11 mouse cellular contexts compared by ENCODE assay signal in genomic region chr5:119055430-119055829, GRCm38 (mm10).
DNase-seq lines count a peak whose midpoint lies in the region; ATAC-seq and TF ChIP-seq lines count a peak whose summit lies in the region.
"Had no signal": no experiment of that assay in that cellular context is flagged by ENCODE, and none has a peak within 500 bp of the region (broad histone marks: within the 10 kb centered on the region; RNA-seq: fewer than 3 reads in every experiment).

No protein-coding gene starts in this region.

- ATAC-seq in kidney, embryonic 14.5 days (ENCODE audit: low FRiP score, low TSS enrichment): no peak
- ATAC-seq in forebrain, embryonic 14.5 days: no peak
- ATAC-seq: Patski had no signal

- H3K9me3 ChIP-seq in kidney, embryonic 14.5 days (ENCODE audit: control insufficient read depth, low read length): no peaks in the 10 kb centered on the region
- no peaks in the 10 kb centered on the region for H3K9me3 ChIP-seq in forebrain, embryonic 14.5 days (replicated peaks; ENCODE audit: control insufficient read depth, low read length)
- H3K9me3 ChIP-seq: heart, embryonic 13.5 days had no signal

- H3K27me3 ChIP-seq in kidney, adult 2 months (replicated peaks; ENCODE audit: control insufficient read depth, insufficient read depth, low read length): no peaks in the 10 kb centered on the region
- peaks cover 6% of the 10 kb centered on the region; the same call in 1 of the 2 replicates for H3K27me3 ChIP-seq in kidney, embryonic 14.5 days (ENCODE audit: control insufficient read depth, insufficient read depth, low read length)
- no peaks in the 10 kb centered on the region for H3K27me3 ChIP-seq in forebrain, embryonic 14.5 days (replicated peaks; ENCODE audit: control insufficient read depth, insufficient read depth, low read length)
- H3K27me3 ChIP-seq in thymus, adult 2 months (ENCODE audit: control insufficient read depth, insufficient read depth, low read length): no peaks in the 10 kb centered on the region
- H3K27me3 ChIP-seq: Patski had no signal

- 24% methylated on average over 12 of the region's 12 CpGs for WGBS in kidney, adult 2 months
- 17% methylated on average over 12 of the region's 12 CpGs for WGBS in kidney, embryonic 14.5 days
- 1% methylated on average over 12 of the region's 12 CpGs for WGBS in forebrain, embryonic 14.5 days
- WGBS in thymus, adult 2 months: 65% methylated on average over 12 of the region's 12 CpGs

- peak; percentile 79 for DNase-seq in kidney, adult 2 months
- DNase-seq in adrenal gland, postnatal 25 days: peak; percentile 30
- DNase-seq in forebrain, embryonic 14.5 days (ENCODE audit: low spot score): peak; percentile 26
- DNase-seq in kidney, postnatal 10 days: peak; percentile 67
- peak; percentile 67 for DNase-seq in mesoderm, embryonic 11.5 days (ENCODE audit: low read depth, low spot score)
- DNase-seq in thymus, adult 2 months: no peak
- DNase-seq in urinary bladder, postnatal 10 days (ENCODE audit: low spot score): no peak

- H3K27ac ChIP-seq in kidney, adult 2 months (ENCODE audit: insufficient read depth, low read depth, low read length): no peak overlapping the region
- no peak overlapping the region for H3K27ac ChIP-seq in kidney, embryonic 14.5 days (ENCODE audit: low read depth, low read length)
- H3K27ac ChIP-seq in forebrain, embryonic 14.5 days (ENCODE audit: low read depth, low read length): no peak overlapping the region
- no peak overlapping the region for H3K27ac ChIP-seq in thymus, adult 2 months (ENCODE audit: control insufficient read depth, insufficient read depth, low read length)
- H3K27ac ChIP-seq: heart, embryonic 13.5 days had no signal

- H3K4me3 ChIP-seq in kidney, adult 2 months (ENCODE audit: insufficient read depth, low read depth, low read length): no peak overlapping the region
- H3K4me3 ChIP-seq in kidney, embryonic 14.5 days (ENCODE audit: low read length): no peak overlapping the region
- no peak overlapping the region for H3K4me3 ChIP-seq in forebrain, embryonic 14.5 days (ENCODE audit: low read depth, low read length)
- no peak overlapping the region for H3K4me3 ChIP-seq in thymus, adult 2 months (ENCODE audit: control insufficient read depth, insufficient read depth, low read length)
- H3K4me3 ChIP-seq: heart, embryonic 13.5 days; myocyte had no signal

- TF ChIP-seq POLR2A in kidney, adult 2 months (IDR thresholded peaks at IDR 0.05; ENCODE audit: low read depth, low read length): no peak
- TF ChIP-seq POLR2A in thymus, adult 2 months (IDR thresholded peaks at IDR 0.05; ENCODE audit: control insufficient read depth, extremely low read depth, insufficient read depth, low read length, poor library complexity): no peak

- no peak for TF ChIP-seq CTCF in kidney, adult 2 months (conservative IDR thresholded peaks at IDR 0.05; ENCODE audit: insufficient read depth, insufficient read length, low read depth, low read length)
- TF ChIP-seq CTCF in thymus, adult 2 months (IDR thresholded peaks at IDR 0.05; ENCODE audit: borderline replicate concordance, control insufficient read depth, extremely low read depth, insufficient read depth, low read length, poor library complexity): no peak

- H3K36me3 ChIP-seq in kidney, adult 2 months (ENCODE audit: control insufficient read depth, insufficient read depth, low read length): no peaks in the 10 kb centered on the region
- H3K36me3 ChIP-seq in kidney, embryonic 14.5 days (ENCODE audit: control insufficient read depth, insufficient read depth, low read length): no peaks in the 10 kb centered on the region
- no peaks in the 10 kb centered on the region for H3K36me3 ChIP-seq in forebrain, embryonic 14.5 days (ENCODE audit: control insufficient read depth, insufficient read depth, low read length)
- no peaks in the 10 kb centered on the region for H3K36me3 ChIP-seq in thymus, adult 2 months (ENCODE audit: control insufficient read depth, insufficient read depth, low read length)
- H3K36me3 ChIP-seq: heart, embryonic 13.5 days had no signal

- no peak overlapping the region for H3K4me2 ChIP-seq in kidney, embryonic 14.5 days (replicated peaks; ENCODE audit: low read depth, low read length)
- 0 out of 2 replicates have a peak overlapping the region, but pooled peaks have one; percentile 14 for H3K4me2 ChIP-seq in forebrain, embryonic 14.5 days (ENCODE audit: low read length)
- H3K4me2 ChIP-seq: heart, embryonic 13.5 days had no signal

- no peak overlapping the region for H3K9ac ChIP-seq in kidney, embryonic 14.5 days (ENCODE audit: low read depth, low read length)
- no peak overlapping the region; the same call in 1 of the 2 replicates for H3K9ac ChIP-seq in forebrain, embryonic 14.5 days (ENCODE audit: low read length)
- H3K9ac ChIP-seq: heart, embryonic 13.5 days had no signal

- peaks cover 3% of the 10 kb centered on the region; the same call in 1 of the 2 replicates for H3K4me1 ChIP-seq in kidney, adult 2 months (ENCODE audit: control insufficient read depth, insufficient read depth, low read length)
- peaks cover 4% of the 10 kb centered on the region; the same call in 1 of the 2 replicates for H3K4me1 ChIP-seq in kidney, embryonic 14.5 days (ENCODE audit: control insufficient read depth, insufficient read depth, low read length)
- peaks cover 5% of the 10 kb centered on the region for H3K4me1 ChIP-seq in forebrain, embryonic 14.5 days (ENCODE audit: control insufficient read depth, insufficient read depth, low read length)
- no peaks in the 10 kb centered on the region for H3K4me1 ChIP-seq in thymus, adult 2 months (replicated peaks; ENCODE audit: control insufficient read depth, insufficient read depth, low read length)

Comparison
In these comparisons a context has a peak if more than half of its experiments do, and no peak if none do; other contexts are left out.
1. DNase-seq: peak in kidney, adult 2 months (single experiment), adrenal gland, postnatal 25 days (single experiment), forebrain, embryonic 14.5 days (single experiment), kidney, postnatal 10 days (single experiment) and mesoderm, embryonic 11.5 days (single experiment); none in thymus, adult 2 months (single experiment) and urinary bladder, postnatal 10 days (single experiment).